Mouse (Mus musculus) liver, adult 2 months (tissue): ENCODE data around the gene Vpreb3.

Experiments used
- CTCF ChIP-seq: fragments of 200-500 bp; IDR thresholded peaks from 2 replicates; pipeline ENCODE4 v1.5.1; 2011; ENCODE audit warnings: low read depth, low read length, control low read depth
- POLR2A ChIP-seq: fragments of 200-500 bp; IDR thresholded peaks from 2 replicates; pipeline ENCODE4 v1.6.1; 2011; ENCODE audit warnings: low read length, control low read depth; ENCODE audit not compliant: insufficient read depth; ENCODE audit errors: extremely low read depth

- TF ChIP-seq CTCF (no peak), POLR2A (no peak)
Observed at GRCm38 (mm10) chr10:75942736-75943477, at the start of gene Vpreb3.
